Mouse (Mus musculus) CH12.LX (cell line): ENCODE results near the gene Cnep1r1. TPM values are rescaled to one million over a fixed set of nuclear protein-coding genes. Genes with fewer than 3 reads are reported as not detected.

Experiments used
- DNase-seq: peaks from one replicate; pipeline ENCODE4 v3.0.0-alpha.2; 2013; ENCODE audit errors: extremely low read depth
- H3K27ac ChIP-seq: 2 replicates; pipeline ENCODE4 v1.5.1; 2012; ENCODE audit warnings: low read depth, mild to moderate bottlenecking, control low read depth, moderate library complexity; ENCODE audit not compliant: insufficient read depth
- H3K27me3 ChIP-seq: replicated peaks from 2 replicates; pipeline ENCODE3; 2012; ENCODE audit warnings: inconsistent platforms
- H3K36me3 ChIP-seq, 2 experiments: replicated peaks in 1 of 2; 2 replicates each; pipeline versions ENCODE3 to v1.6.1; 2012; ENCODE audit warnings: inconsistent platforms in 1 of 2, low read length in 1 of 2, mild to moderate bottlenecking in 1 of 2, mixed read lengths in 1 of 2, moderate library complexity in 1 of 2; ENCODE audit not compliant: control insufficient read depth in 1 of 2, insufficient read depth in 1 of 2
- H3K4me1 ChIP-seq, 2 experiments: 2 replicates each; pipeline ENCODE4 v1.6.1; 2012; ENCODE audit warnings: inconsistent platforms in 1 of 2, moderate library complexity in 1 of 2; ENCODE audit not compliant: insufficient read depth in 2 of 2, control insufficient read depth in 1 of 2
- H3K4me2 ChIP-seq: 2 replicates; pipeline ENCODE4 v1.6.1; 2012; ENCODE audit warnings: low read depth, mild to moderate bottlenecking, control low read depth; ENCODE audit not compliant: poor library complexity, insufficient read depth, severe bottlenecking
- H3K4me3 ChIP-seq, 3 experiments: fragments of 150-350 bp in 1 of 3; sonication (generic) in 1 of 3; replicated peaks in 1 of 3; 2 replicates each; pipeline versions ENCODE3 to v1.5.1; 2011 to 2012; ENCODE audit warnings: low read depth in 2 of 3, low read length in 2 of 3, mild to moderate bottlenecking in 2 of 3, moderate library complexity in 2 of 3, control low read depth in 1 of 3, improper control_type of control experiment in 1 of 3, inconsistent platforms in 1 of 3, mixed read lengths in 1 of 3; ENCODE audit not compliant: poor library complexity in 1 of 3
- H3K79me2 ChIP-seq: replicated peaks from 2 replicates; pipeline ENCODE4 v1.6.1; 2012; ENCODE audit warnings: mild to moderate bottlenecking, moderate library complexity; ENCODE audit not compliant: control insufficient read depth, poor library complexity, insufficient read depth, severe bottlenecking; ENCODE audit errors: extremely low read depth
- H3K9ac ChIP-seq: 2 replicates; pipeline ENCODE4 v1.6.1; 2012; ENCODE audit warnings: low read depth, mild to moderate bottlenecking, control low read depth, moderate library complexity; ENCODE audit not compliant: insufficient read depth
- H3K9me3 ChIP-seq: replicated peaks from 2 replicates; pipeline ENCODE3; 2012; ENCODE audit warnings: low read length, inconsistent platforms, mixed read lengths
- BHLHE40 ChIP-seq: IDR thresholded peaks from 2 replicates; pipeline ENCODE4 v1.6.1; 2011; ENCODE audit warnings: mild to moderate bottlenecking, low read depth, low read length, improper control_type of control experiment
- CHD2 ChIP-seq: IDR thresholded peaks from 2 replicates; pipeline ENCODE4 v1.6.1; 2011; ENCODE audit warnings: low read length, improper control_type of control experiment
- E2F4 ChIP-seq: IDR thresholded peaks from 2 replicates; pipeline ENCODE4 v1.6.1; 2011; ENCODE audit warnings: low read depth, low read length, improper control_type of control experiment; ENCODE audit not compliant: insufficient replicate concordance
- EP300 ChIP-seq: IDR thresholded peaks from 2 replicates; pipeline ENCODE4 v1.6.1; 2011; ENCODE audit warnings: low read length, improper control_type of control experiment
- GABPA ChIP-seq: IDR thresholded peaks from 2 replicates; pipeline ENCODE4 v1.6.1; 2012; ENCODE audit warnings: low read depth, low read length, improper control_type of control experiment, inconsistent platforms; ENCODE audit not compliant: insufficient replicate concordance
- IRF4 ChIP-seq: IDR thresholded peaks from 2 replicates; pipeline ENCODE4 v1.6.1; 2014; ENCODE audit warnings: low read depth, mild to moderate bottlenecking, inconsistent platforms, low read length, improper control_type of control experiment
- JUN ChIP-seq: IDR thresholded peaks from 2 replicates; pipeline ENCODE4 v1.6.1; 2011; ENCODE audit warnings: low read depth, mild to moderate bottlenecking, low read length, improper control_type of control experiment, moderate library complexity; ENCODE audit not compliant: insufficient read depth
- KAT2A ChIP-seq: IDR thresholded peaks from 2 replicates; pipeline ENCODE4 v1.6.1; 2012; ENCODE audit warnings: low read length, improper control_type of control experiment, inconsistent platforms; ENCODE audit not compliant: insufficient replicate concordance
- MAFK ChIP-seq: IDR thresholded peaks from 2 replicates; pipeline ENCODE4 v1.6.1; 2011; ENCODE audit warnings: low read length, improper control_type of control experiment; ENCODE audit not compliant: insufficient replicate concordance
- MAX ChIP-seq: IDR thresholded peaks from 2 replicates; pipeline ENCODE4 v1.6.1; 2011; ENCODE audit warnings: low read length, improper control_type of control experiment
- POLR2A ChIP-seq: IDR thresholded peaks from 2 replicates; pipeline ENCODE4 v1.6.1; 2011; ENCODE audit warnings: low read depth, mild to moderate bottlenecking, improper control_type of control experiment, low read length
- RAD21 ChIP-seq: IDR thresholded peaks from 2 replicates; pipeline ENCODE4 v1.6.1; 2011; ENCODE audit warnings: low read depth, mild to moderate bottlenecking, low read length, improper control_type of control experiment, moderate library complexity
- RCOR1 ChIP-seq: conservative IDR thresholded peaks from 2 replicates; pipeline ENCODE4 v1.6.1; 2012; ENCODE audit warnings: low read depth, mild to moderate bottlenecking, inconsistent platforms, low read length, improper control_type of control experiment
- TBP ChIP-seq: conservative IDR thresholded peaks from 2 replicates; pipeline ENCODE4 v1.6.1; 2011; ENCODE audit warnings: low read depth, low read length, improper control_type of control experiment
- TCF12 ChIP-seq: IDR thresholded peaks from 2 replicates; pipeline ENCODE4 v1.6.1; 2014; ENCODE audit warnings: low read depth, mild to moderate bottlenecking, inconsistent platforms, low read length, improper control_type of control experiment
- UBTF ChIP-seq: IDR thresholded peaks from 2 replicates; pipeline ENCODE4 v1.6.1; 2012; ENCODE audit warnings: low read depth, mild to moderate bottlenecking, inconsistent platforms, low read length, improper control_type of control experiment, moderate library complexity
- USF1 ChIP-seq: IDR thresholded peaks from 2 replicates; pipeline ENCODE4 v1.6.1; 2014; ENCODE audit warnings: low read depth, mild to moderate bottlenecking, inconsistent platforms, low read length, improper control_type of control experiment
- ZC3H11A ChIP-seq: IDR thresholded peaks from 2 replicates; pipeline ENCODE4 v1.6.1; 2012; ENCODE audit warnings: low read depth, mild to moderate bottlenecking, inconsistent platforms, low read length, improper control_type of control experiment
- dilution Hi-C: fragments of 300-500 bp; cut with MboI; formaldehyde crosslinking; loops from 2 replicates; pipeline ENCODE4 v1.14.3; 2020; ENCODE audit warnings: low sequenced_read_pairs; ENCODE audit not compliant: extremely low pct_unique_long_range_greater_than_20kb, extremely low pct_ligation_motif_present
- in situ Hi-C: fragments of 300-500 bp; cut with MboI; formaldehyde crosslinking; loops from 3 replicates; pipeline ENCODE4 v1.14.3; 2019; ENCODE audit warnings: low sequenced_read_pairs, low pct_ligation_motif_present, low pct_unique_long_range_greater_than_20kb, mixed read lengths
- polyA plus RNA-seq: library from polyadenylated mRNA; unstranded; fragments of >175 nt; gene quantifications from 2 replicates; pipeline ENCODE4 v1.2.1, GENCODE M21; 2012; ENCODE audit warnings: low read depth; ENCODE audit not compliant: insufficient read length
- total RNA-seq, 2 experiments: library from RNA; depleted of rRNA; stranded (reverse); fragments of 300-350 nt in 1 of 2; fragments of >200 nt in 1 of 2; gene quantifications; 2 replicates each; pipeline ENCODE4 v1.2.3; 2012 to 2014

Gene Cnep1r1
- total and polyA plus RNA-seq, 3 experiments, result 8.7 to 31.2 (median 30.8) TPM

- dilution Hi-C loops (no loop called here), in situ Hi-C loops (no loop called here)
- Histone ChIP-seq H3K4me2 (no peak overlapping the region), H3K9me3 (no peaks in the 10 kb centered on the region), H3K4me3 (no peak overlapping the region), H3K27ac (no peak overlapping the region), H3K79me2 (no peaks in the 10 kb centered on the region), H3K9ac (no peak overlapping the region), H3K36me3 (no peaks in the 10 kb centered on the region)
- DNase-seq, result no peak
- TF ChIP-seq MAFK (no peak), TBP (no peak), KAT2A (no peak), GABPA (no peak), EP300 (no peak), CHD2 (no peak), TCF12 (no peak), BHLHE40 (no peak), JUN (no peak), USF1 (no peak), RCOR1 (no peak), E2F4 (no peak), MAX (no peak), ZC3H11A (no peak), UBTF (no peak)
- TF ChIP-seq, all 38 proteins: peak for 0
- H3K4me1 ChIP-seq, result no peaks in the 10 kb centered on the region
- no peaks in the 10 kb centered on the region for H3K27me3 ChIP-seq
Measured at GRCm38 (mm10) chr8:88082183-88082582, 36.4 kb upstream of the Cnep1r1 start.

- Histone ChIP-seq H3K79me2 (no peaks in the 10 kb centered on the region), H3K4me1 (no peaks in the 10 kb centered on the region), H3K4me2 (no peak overlapping the region), H3K9me3 (no peaks in the 10 kb centered on the region), H3K27me3 (no peaks in the 10 kb centered on the region), H3K9ac (no peak overlapping the region), H3K4me3 (no peak overlapping the region), H3K27ac (no peak overlapping the region), H3K36me3 (no peaks in the 10 kb centered on the region)
- in situ Hi-C loops (no loop called here), dilution Hi-C loops (no loop called here)
- TF ChIP-seq RAD21, result no peak
- no peak for TF ChIP-seq POLR2A
- no peak for TF ChIP-seq IRF4
- no peak for DNase-seq
Measured at GRCm38 (mm10) chr8:88088006-88088405, 30.6 kb upstream of the Cnep1r1 start.
